Mouse (Mus musculus) cortical plate, adult 2 months (tissue): ENCODE results near the gene Spire2. TPM values are rescaled to one million over a fixed set of nuclear protein-coding genes. Genes with fewer than 3 reads are reported as not detected.

ENCODE experiments used
- H3K27ac ChIP-seq: fragments of 200-500 bp; 2 replicates; pipeline ENCODE4 v1.5.1; 2012; ENCODE audit warnings: low read length, control low read depth, inconsistent platforms; ENCODE audit not compliant: insufficient read depth
- H3K4me1 ChIP-seq: fragments of 200-500 bp; 2 replicates; pipeline ENCODE4 v1.6.1; 2011; ENCODE audit warnings: low read length; ENCODE audit not compliant: control insufficient read depth, insufficient read depth
- H3K4me3 ChIP-seq: fragments of 200-500 bp; 2 replicates; pipeline ENCODE4 v1.5.1; 2011; ENCODE audit warnings: mild to moderate bottlenecking, low read length, control low read depth; ENCODE audit not compliant: insufficient read depth
- CTCF ChIP-seq: fragments of 200-500 bp; IDR thresholded peaks from 2 replicates; pipeline ENCODE4 v1.5.1; 2011; ENCODE audit warnings: mild to moderate bottlenecking, control low read depth, low read length; ENCODE audit not compliant: insufficient read depth; ENCODE audit errors: extremely low read depth
- POLR2A ChIP-seq: fragments of 200-500 bp; IDR thresholded peaks from 2 replicates; pipeline ENCODE4 v1.6.1; 2011; ENCODE audit warnings: mild to moderate bottlenecking, low read length, control low read depth; ENCODE audit not compliant: insufficient read depth; ENCODE audit errors: extremely low read depth
- polyA plus RNA-seq: library from polyadenylated mRNA; depleted of rRNA; stranded (reverse); fragments of >200 nt; gene quantifications from 2 replicates; pipeline ENCODE4 v1.2.3, GENCODE M21; 2012

The Spire2 gene
- polyA plus RNA-seq, 1 experiment: 18.9 TPM

DNA sequence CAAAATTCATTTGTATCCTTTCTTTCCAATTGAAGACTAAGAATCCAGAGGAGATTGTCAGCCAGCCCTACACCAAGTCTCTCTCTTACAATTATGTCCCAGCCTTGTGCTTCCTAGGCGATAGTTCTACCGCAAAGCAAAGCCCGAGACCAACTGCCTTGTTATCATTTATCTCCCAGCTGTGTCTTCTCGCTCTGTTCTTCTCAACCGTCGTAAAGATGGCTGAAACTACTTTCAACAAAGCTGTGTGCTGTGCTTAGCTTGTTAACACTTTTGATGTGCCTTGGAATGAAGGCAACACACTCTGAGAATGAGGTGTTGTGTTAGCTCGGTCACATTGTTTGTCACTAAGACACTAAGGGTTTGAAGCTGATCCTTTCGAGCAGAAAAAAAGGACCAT is 703 bp upstream of the Spire2 start:
- TF ChIP-seq CTCF: no peak
- no peak for TF ChIP-seq POLR2A
- Histone ChIP-seq H3K27ac (0 out of 2 replicates have a peak overlapping the region, but pooled peaks have one; percentile 13), H3K4me3 (peak overlapping the region; percentile 47), H3K4me1 (peaks cover 4% of the 10 kb centered on the region; the same call in 1 of the 2 replicates)

DNA sequence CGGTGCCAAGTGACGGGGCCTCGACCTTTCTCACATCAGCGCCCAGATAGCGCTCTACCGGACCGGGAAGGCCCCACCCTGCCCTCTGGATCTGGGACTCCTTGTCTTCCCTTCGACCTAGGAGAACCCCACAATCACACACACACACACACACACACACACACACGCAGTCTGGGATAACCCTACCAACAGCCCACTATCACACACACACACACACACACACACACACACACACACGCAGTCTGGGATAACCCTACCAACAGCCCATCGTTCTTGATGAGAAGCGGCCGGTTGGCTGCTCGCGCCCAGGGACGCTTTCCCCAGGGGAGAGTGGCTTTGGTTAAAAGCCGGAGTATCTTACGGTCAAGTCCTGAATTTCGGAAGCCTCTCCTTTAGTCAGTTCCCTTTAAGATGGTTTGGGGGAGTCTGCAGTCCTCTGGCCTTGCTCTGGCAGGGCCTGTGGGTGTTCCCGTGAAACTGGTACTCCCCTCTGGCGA is 626 bp downstream of the Spire2 start:
- TF ChIP-seq POLR2A (no peak), CTCF (no peak)
- H3K4me1 ChIP-seq: peaks cover 4% of the 10 kb centered on the region; the same call in 1 of the 2 replicates
- H3K27ac ChIP-seq: peak overlapping the region; percentile 93
- peak overlapping the region; percentile 47 for H3K4me3 ChIP-seq

DNA sequence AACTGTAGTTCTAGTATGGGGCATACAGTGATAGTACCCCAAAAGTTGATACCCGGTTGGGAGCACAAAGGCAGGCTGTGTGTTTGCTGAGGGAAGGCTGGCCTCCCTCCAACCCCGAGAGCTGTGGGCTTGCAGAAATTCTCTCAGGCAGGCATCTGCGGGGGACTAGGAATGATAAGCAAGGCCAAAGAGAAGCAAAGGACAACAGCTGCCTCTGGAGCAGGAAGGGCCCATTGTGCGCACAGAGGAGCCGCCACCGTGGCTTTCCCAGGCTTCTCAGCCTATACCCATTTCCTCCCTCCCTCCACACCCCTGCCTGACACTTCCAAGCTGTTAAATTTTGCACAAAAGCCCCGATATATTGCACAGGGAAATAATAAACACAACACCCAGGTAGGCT is 1.4 kb downstream of the Spire2 start:
- H3K4me1 ChIP-seq: peaks cover 4% of the 10 kb centered on the region; the same call in 1 of the 2 replicates
- TF ChIP-seq POLR2A (no peak), CTCF (no peak)
- peak overlapping the region; percentile 47; the same call in 1 of the 2 replicates for H3K4me3 ChIP-seq
- no peak overlapping the region for H3K27ac ChIP-seq

DNA sequence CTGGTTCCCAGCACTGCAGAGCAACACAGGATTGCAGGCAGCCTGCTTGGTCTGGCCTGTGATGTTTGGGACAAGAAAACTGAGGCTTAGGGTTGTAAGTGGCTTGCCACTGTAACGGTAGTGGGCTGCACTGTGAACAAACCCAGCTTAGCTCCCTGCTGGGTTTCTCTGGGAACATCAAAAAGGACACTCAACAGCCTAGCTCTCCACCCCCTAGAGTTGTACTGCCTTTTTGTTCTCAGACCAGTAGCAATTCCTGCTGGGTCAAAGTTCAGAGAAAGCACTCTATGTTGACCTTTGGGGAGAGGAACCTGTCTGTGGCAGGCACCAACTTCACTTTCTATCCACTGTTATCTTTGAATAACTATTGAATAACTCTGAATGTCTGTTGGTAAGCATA is 2.0 kb downstream of the Spire2 start:
- no peak overlapping the region for H3K27ac ChIP-seq

DNA sequence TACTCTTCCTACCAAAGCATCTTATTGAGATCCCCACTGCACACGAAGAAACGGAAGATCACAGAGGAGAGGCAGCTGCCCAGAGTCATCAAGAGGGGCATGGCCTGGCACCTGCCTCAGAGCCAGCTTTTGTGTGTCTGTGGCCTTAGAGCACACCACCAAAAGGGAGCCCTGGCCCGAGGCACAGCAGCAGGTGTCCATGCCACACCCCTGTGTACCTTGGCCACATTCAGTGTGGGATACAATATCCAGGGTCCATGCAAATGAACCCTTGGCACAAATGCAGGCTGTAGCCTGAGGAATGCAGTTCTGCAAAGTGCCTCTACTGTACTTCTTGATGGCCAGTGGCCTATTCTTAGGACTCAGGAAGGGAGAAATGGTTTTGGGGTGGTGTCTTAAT is 5.0 kb downstream of the Spire2 start:
- Histone ChIP-seq H3K4me1 (0 out of 2 replicates have a peak, but pooled peaks cover 1% of the 10 kb centered on the region), H3K27ac (no peak overlapping the region), H3K4me3 (no peak overlapping the region)
- TF ChIP-seq POLR2A: no peak
- TF ChIP-seq CTCF: no peak

More for the DNA sequence above, 2.0 kb downstream of the Spire2 start:
- no peak for TF ChIP-seq CTCF
- no peak for TF ChIP-seq POLR2A
- Histone ChIP-seq H3K4me1 (peaks cover 4% of the 10 kb centered on the region; the same call in 1 of the 2 replicates), H3K4me3 (peak overlapping the region; percentile 47; the same call in 1 of the 2 replicates)

DNA sequence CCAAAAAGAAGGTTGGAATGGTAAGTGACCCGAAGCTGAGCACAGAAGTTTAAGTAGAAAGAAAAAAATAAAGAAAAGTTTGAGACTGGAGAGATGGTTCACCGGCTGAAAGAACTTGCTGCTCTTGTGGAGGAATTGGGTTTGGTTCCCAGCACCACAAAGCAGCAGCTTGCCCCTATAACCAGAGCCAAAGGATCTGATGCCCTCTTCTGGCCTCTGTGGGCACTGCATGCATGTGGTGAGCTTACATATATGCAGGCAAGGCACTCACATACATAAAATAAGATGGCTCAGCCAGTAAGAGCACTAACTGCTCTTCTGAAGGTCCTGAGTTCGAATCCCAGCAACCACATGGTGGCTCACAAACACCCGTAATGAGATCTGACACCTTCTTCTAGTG is 7.6 kb downstream of the Spire2 start:
- no peak for TF ChIP-seq POLR2A
- TF ChIP-seq CTCF: no peak
- no peak overlapping the region for H3K27ac ChIP-seq
- no peak overlapping the region for H3K4me3 ChIP-seq
- 0 out of 2 replicates have a peak, but pooled peaks cover 2% of the 10 kb centered on the region for H3K4me1 ChIP-seq

DNA sequence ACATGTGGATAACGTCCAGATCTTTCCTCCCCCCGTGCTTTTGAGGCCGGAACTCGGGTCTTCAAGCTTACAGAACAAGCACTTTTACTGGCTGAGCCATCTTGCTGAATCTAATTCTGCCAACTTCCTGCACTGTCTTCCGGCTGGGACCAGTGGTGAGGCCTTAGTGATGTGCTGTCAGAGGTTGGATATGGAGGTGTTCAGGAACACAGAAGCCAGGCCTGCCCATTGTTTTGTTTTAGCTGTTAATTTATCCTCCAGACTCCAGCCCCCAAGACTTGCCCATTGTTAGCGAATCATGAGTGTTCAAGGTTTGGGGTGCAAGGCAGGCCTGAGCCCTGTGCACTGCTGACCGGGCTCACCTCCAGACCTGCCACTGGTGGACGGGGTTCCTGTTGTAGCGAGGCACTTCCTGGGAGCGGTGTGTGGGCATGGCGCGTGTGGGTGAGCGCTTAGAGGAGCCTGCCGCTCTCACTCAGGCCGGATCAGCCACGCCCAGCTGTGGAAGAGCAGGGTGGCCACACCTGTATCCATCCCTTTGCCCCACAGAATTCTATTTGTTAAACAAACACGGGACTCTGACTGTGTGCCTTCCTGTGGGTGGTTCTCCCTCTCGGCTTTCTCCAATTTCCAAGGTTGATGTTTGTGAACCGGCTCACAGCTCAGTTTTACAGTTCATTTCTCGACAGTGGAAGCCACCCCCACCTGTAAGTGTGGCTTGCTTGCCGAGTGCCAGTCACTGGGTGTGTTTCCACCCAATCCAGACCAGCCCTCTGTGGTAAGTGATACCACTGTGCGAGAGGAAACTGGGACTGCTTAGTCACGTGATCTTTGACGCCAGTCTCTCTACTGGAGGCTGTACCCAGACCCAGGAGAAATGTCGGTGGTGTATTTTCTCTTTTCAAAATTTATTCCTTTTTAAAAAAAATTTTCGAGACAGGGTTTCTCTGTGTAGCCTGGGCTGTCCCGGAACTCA is 8.8 kb downstream of the Spire2 start:
- no peak for TF ChIP-seq POLR2A
- no peak for TF ChIP-seq CTCF
- Histone ChIP-seq H3K27ac (no peak overlapping the region), H3K4me3 (no peak overlapping the region), H3K4me1 (0 out of 2 replicates have a peak, but pooled peaks cover 2% of the 10 kb centered on the region)

DNA sequence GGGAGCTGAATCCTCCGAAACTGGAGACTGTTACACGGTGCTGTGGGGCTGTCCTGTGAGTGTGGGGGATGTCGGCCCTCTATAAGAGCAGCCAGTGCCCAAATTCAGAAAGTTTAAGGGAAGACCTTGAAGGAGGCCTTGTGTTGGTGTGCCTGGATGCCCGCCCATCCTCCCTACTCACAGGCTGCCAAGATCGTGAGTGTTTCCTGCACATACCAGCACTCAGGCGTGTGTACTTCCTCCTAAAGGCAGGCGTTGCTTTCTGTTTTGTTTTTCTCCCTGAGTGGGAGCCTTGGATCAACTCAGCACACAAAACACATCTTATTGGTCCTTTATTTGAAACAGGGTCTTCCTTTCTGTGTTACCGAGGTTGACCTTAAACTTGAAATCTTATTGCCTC is 9.7 kb downstream of the Spire2 start:
- no peak for TF ChIP-seq POLR2A
- 0 out of 2 replicates have a peak, but pooled peaks cover 2% of the 10 kb centered on the region for H3K4me1 ChIP-seq
- no peak overlapping the region for H3K27ac ChIP-seq
- no peak overlapping the region for H3K4me3 ChIP-seq

DNA sequence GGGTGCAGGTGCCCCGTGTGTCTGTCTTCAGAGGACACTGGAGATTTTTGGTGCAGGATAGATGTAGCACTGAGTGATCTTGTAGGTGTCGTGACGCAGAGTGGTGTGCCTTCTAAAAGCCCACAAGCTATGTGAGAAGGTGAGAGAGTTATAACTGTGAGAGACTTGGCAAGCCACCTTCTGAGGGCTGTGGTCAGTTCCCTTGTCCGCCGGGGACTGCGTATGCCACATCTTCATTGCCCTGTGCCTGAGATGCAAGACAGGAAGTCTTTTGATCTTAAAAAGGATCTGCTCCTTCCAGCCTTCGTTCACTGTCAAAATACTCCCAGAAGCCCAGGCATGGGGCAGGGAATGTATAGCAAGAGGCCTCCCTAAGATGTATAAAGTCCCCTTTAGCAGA is 10.4 kb downstream of the Spire2 start:
- H3K4me3 ChIP-seq: no peak overlapping the region
- TF ChIP-seq POLR2A (no peak), CTCF (no peak)
- 0 out of 2 replicates have a peak, but pooled peaks cover 2% of the 10 kb centered on the region for H3K4me1 ChIP-seq
- H3K27ac ChIP-seq: no peak overlapping the region

DNA sequence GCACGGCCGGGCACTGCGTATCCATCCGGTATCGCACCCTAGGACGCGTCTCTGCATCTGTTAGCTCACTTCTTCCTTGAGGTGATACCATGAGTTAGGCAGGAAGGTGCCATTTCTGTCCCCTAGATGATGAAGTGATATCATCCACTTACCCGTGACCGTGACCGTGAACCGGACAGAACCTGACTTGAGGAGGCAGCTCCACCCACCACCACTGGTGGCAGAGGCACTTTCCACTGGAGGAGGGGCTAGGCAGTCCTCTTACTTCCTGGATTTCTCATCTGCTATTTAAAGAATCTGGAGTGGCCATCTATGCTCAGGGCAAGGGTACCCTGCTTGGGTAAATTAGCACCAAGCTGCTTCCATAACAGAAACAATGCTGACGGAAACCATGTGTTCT is 10.9 kb downstream of the Spire2 start:
- TF ChIP-seq CTCF: no peak
- no peak for TF ChIP-seq POLR2A
- H3K27ac ChIP-seq: no peak overlapping the region
- 0 out of 2 replicates have a peak, but pooled peaks cover 2% of the 10 kb centered on the region for H3K4me1 ChIP-seq

More for the DNA sequence above, 10.9 kb downstream of the Spire2 start:
- H3K4me3 ChIP-seq: no peak overlapping the region
